Mouse (Mus musculus): ENCODE measurements around the gene Slc16a4.

- TF ChIP-seq CTCF (IDR thresholded peaks at IDR 0.05; ENCODE audit: extremely low read depth, insufficient read depth, low read length) (no peak), POLR2A (IDR thresholded peaks at IDR 0.05; ENCODE audit: extremely low read depth, insufficient read depth, low read length) (no peak)
These were observed 52.9 kb downstream of the Slc16a4 start for GRCm38 (mm10) chr3:107343971-107344370.

All from cortical plate, adult 2 months (tissue).